Mouse (Mus musculus) spleen, adult 18-20 months (tissue): ENCODE measurements around the gene Myo9a.
"Not testable (repeated sequence)": the region's sequence is repeated elsewhere in the genome, so short reads cannot be mapped to it uniquely, and the experiment has no call there.

Experiments
- DNase-seq, 2 experiments: peaks; one replicate each; pipeline ENCODE4 v3.0.0; 2022; ENCODE audit warnings: mixed read lengths in 2 of 2

The Myo9a gene

GRCm38 (mm10) chr9:59951001-59951750, 200.5 kb downstream of the Myo9a start:
- no peak for DNase-seq

DNA sequence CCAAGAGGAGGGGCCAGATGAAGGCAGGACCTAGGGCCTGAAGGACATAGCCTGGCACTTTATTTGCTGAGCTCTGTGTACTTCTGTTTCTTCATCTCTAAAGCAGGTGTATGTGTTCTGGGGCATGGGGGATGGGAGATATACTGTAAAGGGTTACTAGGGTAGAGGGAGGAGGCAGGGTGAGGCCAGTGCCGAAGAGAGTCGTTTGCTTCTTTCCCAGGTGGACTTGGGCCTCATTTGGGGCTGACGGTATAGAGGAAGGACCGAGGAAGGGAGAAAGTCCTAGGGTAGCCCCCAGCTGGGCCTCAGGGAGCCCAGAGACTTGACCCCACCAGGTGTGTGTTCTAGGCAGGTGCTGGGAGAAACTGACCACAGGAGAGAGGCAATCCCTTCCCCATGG, 201.2 kb downstream of the Myo9a start:
- DNase-seq, result no peak

DNA sequence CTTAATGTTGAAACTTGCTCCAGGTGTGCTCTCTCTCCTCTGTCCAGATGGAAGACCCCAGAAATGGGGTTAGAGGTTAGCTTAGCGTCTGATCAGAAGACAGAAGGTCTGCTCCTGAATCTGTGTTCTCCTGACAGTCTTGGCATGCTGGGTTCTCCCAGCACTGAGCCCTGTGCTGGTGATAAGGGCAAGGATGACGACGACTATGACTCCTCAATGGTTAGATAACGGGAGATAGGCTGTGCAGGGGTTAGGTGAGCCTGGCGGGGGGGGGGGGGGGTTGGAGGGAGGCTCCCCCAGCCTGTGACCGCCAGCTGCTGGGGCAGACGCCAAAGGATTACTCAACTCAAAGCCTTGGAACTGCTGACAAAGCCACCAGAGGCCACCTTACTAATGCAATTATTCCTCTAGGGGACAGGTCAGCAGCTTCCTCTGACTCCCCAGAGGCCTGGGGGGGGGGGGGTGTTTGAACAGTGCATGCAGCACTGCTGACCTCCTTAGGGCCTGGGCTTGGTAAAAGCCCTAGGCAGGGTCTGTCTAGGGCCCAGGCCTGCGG, 201.9 kb downstream of the Myo9a start:
- DNase-seq, result no peak

GRCm38 (mm10) chr9:59953556-59953955, 202.9 kb downstream of the Myo9a start:
- no peak for DNase-seq

- no peak for DNase-seq
Observed at GRCm38 (mm10) chr9:59955199-59955598, 204.5 kb downstream of the Myo9a start.

DNA sequence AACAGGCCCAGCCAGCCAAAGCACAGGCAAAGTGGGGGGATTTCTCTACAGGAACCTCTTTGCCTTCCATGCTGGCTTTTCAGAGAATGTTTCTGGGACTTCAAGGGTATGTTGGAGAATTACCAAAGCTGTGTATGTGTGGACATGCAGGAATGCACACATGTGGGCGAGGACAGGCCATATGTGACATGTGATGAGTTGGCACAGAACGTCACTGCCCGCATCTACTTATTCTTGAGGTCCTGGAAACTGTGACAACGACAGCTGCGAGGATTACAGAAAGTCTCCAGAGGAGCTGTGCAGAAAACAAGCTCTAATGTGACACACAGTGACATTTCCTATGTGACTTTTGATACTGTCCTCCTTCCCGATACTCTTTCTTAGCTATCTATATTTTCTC, 205.0 kb downstream of the Myo9a start:
- DNase-seq, result no peak

GRCm38 (mm10) chr9:59956496-59956895, 205.8 kb downstream of the Myo9a start:
- no peak for DNase-seq

GRCm38 (mm10) chr9:59958115-59958514, 207.4 kb downstream of the Myo9a start:
- DNase-seq, result not testable (repeated sequence)

- DNase-seq, result peak; percentile 38 to 52
Observed at GRCm38 (mm10) chr9:59959276-59959675, 208.6 kb downstream of the Myo9a start.

DNA sequence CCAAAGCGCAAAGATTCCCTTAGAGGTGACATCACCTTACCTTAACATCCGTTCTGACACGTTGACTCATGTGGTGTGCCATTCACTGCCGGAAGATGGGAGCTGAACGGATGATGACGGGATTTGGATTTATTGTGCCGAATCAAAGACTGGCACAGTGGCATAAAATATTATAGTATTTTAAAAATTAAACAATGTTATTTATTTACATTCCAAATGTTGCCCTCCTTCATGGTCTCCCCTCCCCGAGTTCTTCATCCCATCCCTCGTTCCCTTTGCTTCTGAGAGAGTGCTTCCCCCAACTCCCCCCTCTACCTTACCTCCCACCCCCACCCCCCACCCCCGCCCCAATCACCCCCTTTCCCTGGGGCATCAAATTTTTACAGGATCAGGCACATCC, 209.9 kb downstream of the Myo9a start, which contains the start of gene Nr2e3:
Nr2e3 (minus strand) TSS at position 101 of the 400 bp plus-strand sequence.
- DNase-seq, result no peak

GRCm38 (mm10) chr9:59961201-59961955, 210.7 kb downstream of the Myo9a start:
- DNase-seq, result no peak

GRCm38 (mm10) chr9:59964367-59964766, 213.7 kb downstream of the Myo9a start:
- DNase-seq, result no peak

DNA sequence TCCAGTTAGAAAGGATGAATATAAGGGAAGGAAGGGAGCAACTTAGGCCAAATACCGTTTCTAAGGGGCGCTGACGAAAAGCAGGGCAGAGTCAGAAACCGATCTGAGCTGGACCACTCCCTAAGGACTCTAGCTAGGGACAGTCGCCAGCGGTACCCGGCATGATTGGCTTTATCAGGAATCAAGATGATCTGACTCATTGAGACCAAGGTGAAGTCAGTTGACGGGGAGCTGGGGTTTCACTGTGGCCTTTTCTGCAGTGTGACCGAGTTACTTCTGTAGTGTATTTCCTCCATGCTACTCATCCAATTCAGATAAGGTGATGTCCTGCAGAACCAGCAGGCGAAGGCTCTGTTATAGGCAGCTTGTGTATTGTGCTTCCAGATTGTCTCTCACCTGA, 214.3 kb downstream of the Myo9a start:
- no peak for DNase-seq

GRCm38 (mm10) chr9:59969383-59969782, 218.7 kb downstream of the Myo9a start:
- peak in 1 of 2 experiments; percentile 41 for DNase-seq

- no peak for DNase-seq
Observed at GRCm38 (mm10) chr9:59971263-59971662, 220.6 kb downstream of the Myo9a start.
